Mouse (Mus musculus) kidney, embryonic 14.5 days (tissue): ENCODE measurements around the gene 9530003J23Rik. TPM values are rescaled to one million over a fixed set of nuclear protein-coding genes. Genes with fewer than 3 reads are reported as not detected.

ENCODE experiments used
- ATAC-seq: fragments of 200-750 bp; cut with Nextera tagmentation; 2 replicates; pipeline ENCODE4 v1.8.0; 2017; ENCODE audit warnings: moderate number of reproducible peaks, mild to moderate bottlenecking, moderate TSS enrichment, moderate library complexity; ENCODE audit not compliant: low FRiP score, low TSS enrichment
- H3K27ac ChIP-seq: fragments of 300-500 bp; sonication (generic); 2 replicates; pipeline ENCODE4 v1.5.1; 2014; ENCODE audit warnings: low read depth, mild to moderate bottlenecking, low read length, moderate library complexity, mixed read lengths
- H3K27me3 ChIP-seq: fragments of 300-500 bp; sonication (generic); 2 replicates; pipeline ENCODE4 v1.6.1; 2014; ENCODE audit warnings: mild to moderate bottlenecking, low read length; ENCODE audit not compliant: control insufficient read depth, insufficient read depth
- H3K36me3 ChIP-seq: fragments of 300-500 bp; sonication (generic); 2 replicates; pipeline ENCODE4 v1.6.1; 2014; ENCODE audit warnings: low read length, mixed read lengths; ENCODE audit not compliant: control insufficient read depth, insufficient read depth
- H3K4me1 ChIP-seq: fragments of 300-500 bp; sonication (generic); 2 replicates; pipeline ENCODE4 v1.6.1; 2014; ENCODE audit warnings: low read length, mixed read lengths; ENCODE audit not compliant: control insufficient read depth, insufficient read depth
- H3K4me2 ChIP-seq: fragments of 300-500 bp; sonication (generic); replicated peaks from 2 replicates; pipeline ENCODE4 v1.6.1; 2014; ENCODE audit warnings: low read depth, mild to moderate bottlenecking, low read length
- H3K4me3 ChIP-seq: fragments of 300-500 bp; sonication (generic); 2 replicates; pipeline ENCODE4 v1.5.1; 2014; ENCODE audit warnings: mild to moderate bottlenecking, low read length
- H3K9ac ChIP-seq: fragments of 300-500 bp; sonication (generic); 2 replicates; pipeline ENCODE4 v1.6.1; 2014; ENCODE audit warnings: low read depth, mild to moderate bottlenecking, low read length, moderate library complexity
- H3K9me3 ChIP-seq: fragments of 300-500 bp; sonication (generic); 2 replicates; pipeline ENCODE4 v1.6.1; 2016; ENCODE audit warnings: low read length; ENCODE audit not compliant: control insufficient read depth
- WGBS: fragments of 180-500 bp; shearing (Covaris S2); extraction: QIAGEN DNeasy Blood & Tissue Kit; methylation state at CpG from one replicate; pipeline ENCODE4 v1.1.7; 2014; 5-methylcytosine and 5-hydroxymethylcytosine counted together
- polyA plus RNA-seq: library from polyadenylated mRNA; unstranded; fragments of >200 nt; fragmentation: Nextera tagmentation; extraction: Ambion mirVana; gene quantifications from 2 replicates; pipeline ENCODE4 v1.2.1, GENCODE M21; 2014

9530003J23Rik gene
- polyA plus RNA-seq, 1 experiment from 2014 or later = not detected

DNA sequence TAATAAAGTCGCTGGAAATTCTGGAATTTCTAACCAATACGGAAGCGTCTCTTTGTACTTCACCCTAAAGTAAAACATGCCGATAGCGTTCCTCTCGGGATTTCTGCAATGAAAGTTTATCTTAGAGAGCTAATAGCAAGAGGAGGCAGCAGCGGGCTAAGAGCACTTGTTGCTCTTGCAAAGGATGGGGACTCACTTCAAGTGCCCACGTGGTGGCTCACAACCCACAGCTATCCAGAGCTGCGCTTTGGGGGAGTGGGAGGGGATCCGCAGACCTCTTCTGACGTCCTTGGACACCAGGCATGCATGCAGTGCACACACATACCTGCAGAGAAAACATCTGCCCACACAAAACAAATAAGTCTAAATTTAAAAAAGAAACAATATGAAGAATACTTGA lies 2.6 kb downstream of the 9530003J23Rik start:
- H3K4me1 ChIP-seq = no peaks in the 10 kb centered on the region
- H3K36me3 ChIP-seq = no peaks in the 10 kb centered on the region
- no peaks in the 10 kb centered on the region for H3K9me3 ChIP-seq
- H3K9ac ChIP-seq = no peak overlapping the region
- WGBS = 52% methylated on average over 11 of the region's 11 CpGs
- no peak for ATAC-seq
- H3K4me2 ChIP-seq = no peak overlapping the region
- H3K27me3 ChIP-seq = no peaks in the 10 kb centered on the region
- no peak overlapping the region for H3K4me3 ChIP-seq
- H3K27ac ChIP-seq = no peak overlapping the region

DNA sequence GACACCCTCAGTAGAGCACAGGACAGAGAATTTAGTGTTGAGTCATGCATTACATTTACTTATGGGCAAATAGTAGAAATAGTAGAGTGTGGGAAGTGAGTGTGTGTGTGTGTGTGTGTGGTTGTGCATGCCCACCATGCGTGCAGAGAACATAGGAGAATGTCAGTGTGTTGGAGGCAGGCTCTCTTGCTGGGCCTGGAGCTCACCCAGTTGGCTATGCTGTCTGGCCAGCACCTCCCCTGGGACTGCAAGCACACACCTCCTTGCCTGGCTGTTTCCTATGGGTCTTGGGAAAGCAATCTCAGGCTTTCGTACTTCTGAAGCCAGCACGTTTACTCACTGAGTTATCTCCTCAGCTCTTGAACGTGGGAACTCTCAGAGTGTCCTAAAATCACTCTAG lies 3.7 kb downstream of the 9530003J23Rik start:
- H3K27me3 ChIP-seq = no peaks in the 10 kb centered on the region
- no peak overlapping the region for H3K9ac ChIP-seq
- H3K27ac ChIP-seq = no peak overlapping the region
- no peaks in the 10 kb centered on the region for H3K4me1 ChIP-seq
- H3K4me3 ChIP-seq = no peak overlapping the region
- H3K4me2 ChIP-seq = no peak overlapping the region
- no peak for ATAC-seq
- WGBS = 72% methylated on average over 4 of the region's 4 CpGs
- H3K9me3 ChIP-seq = no peaks in the 10 kb centered on the region
- no peaks in the 10 kb centered on the region for H3K36me3 ChIP-seq

DNA sequence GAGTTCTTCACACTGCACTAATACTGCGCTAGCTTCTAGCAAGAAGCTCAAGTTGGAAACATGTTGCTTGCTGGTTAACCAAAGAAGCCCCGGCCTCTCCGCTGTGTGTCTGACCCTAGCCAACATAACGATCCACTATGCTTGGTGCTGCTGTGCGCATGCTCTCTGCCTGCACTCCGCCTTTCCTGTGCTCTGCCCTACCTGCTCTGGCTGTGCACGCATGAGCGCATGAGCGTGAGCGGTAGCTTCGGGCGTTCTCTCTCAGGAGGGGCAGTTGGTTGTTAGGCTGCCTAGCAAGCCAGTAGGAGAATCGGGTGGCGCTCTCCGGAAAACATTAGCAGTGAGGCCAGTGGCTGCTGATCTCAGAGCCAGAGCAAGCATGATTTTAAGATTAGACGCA lies 8.7 kb downstream of the 9530003J23Rik start:
- no peak overlapping the region for H3K9ac ChIP-seq
- H3K4me3 ChIP-seq = no peak overlapping the region
- no peak overlapping the region for H3K4me2 ChIP-seq
- H3K4me1 ChIP-seq = no peaks in the 10 kb centered on the region
- no peaks in the 10 kb centered on the region for H3K36me3 ChIP-seq
- ATAC-seq = peak; percentile 83
- 46% methylated on average over 16 of the region's 16 CpGs for WGBS
- no peaks in the 10 kb centered on the region for H3K9me3 ChIP-seq
- no peak overlapping the region for H3K27ac ChIP-seq
- no peaks in the 10 kb centered on the region for H3K27me3 ChIP-seq

DNA sequence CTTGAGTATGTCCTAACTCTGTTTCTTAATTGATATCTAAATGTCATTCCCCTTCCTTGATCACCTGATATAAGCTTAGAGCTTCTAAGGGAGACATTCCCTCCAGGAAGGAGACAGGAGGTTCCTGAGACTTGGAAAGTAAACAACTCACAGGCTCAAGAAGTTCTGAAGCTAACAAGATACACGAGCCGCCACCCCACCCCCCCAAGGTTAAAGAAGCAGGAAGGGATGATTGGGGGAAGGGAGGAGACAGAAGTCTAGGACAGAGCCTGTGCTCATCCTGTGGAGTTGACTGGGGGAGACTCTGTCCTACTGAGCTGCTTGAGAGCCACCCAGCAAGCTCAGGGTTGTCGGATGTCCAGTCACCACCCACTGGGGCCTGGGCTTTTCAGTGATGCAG lies 12.5 kb downstream of the 9530003J23Rik start:
- Histone ChIP-seq H3K36me3 (peaks cover 14% of the 10 kb centered on the region), H3K4me1 (peaks cover 5% of the 10 kb centered on the region; the same call in 1 of the 2 replicates), H3K4me3 (no peak overlapping the region), H3K9me3 (no peaks in the 10 kb centered on the region), H3K27me3 (no peaks in the 10 kb centered on the region), H3K27ac (no peak overlapping the region), H3K9ac (no peak overlapping the region), H3K4me2 (no peak overlapping the region)
- WGBS = 78% methylated on average over 3 of the region's 3 CpGs
- no peak for ATAC-seq

DNA sequence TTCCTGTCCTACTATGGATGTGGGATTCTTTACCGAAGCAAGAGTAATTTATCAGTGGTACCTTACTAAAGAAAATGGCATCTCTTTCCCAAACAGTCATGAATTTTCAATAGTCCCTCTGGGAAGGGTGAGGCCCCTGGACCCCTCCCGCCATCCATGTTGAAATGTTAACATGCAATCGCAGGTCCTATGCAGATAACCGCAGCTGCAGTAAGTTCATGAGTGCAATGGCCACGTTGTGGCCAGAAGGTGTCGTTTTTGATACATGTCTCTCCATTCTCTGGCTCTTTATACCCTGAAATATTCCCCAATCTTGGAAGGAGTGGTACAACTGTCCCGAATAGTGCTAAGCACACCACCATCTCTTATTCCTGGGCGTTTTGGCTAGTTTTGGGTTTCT lies 13.4 kb downstream of the 9530003J23Rik start:
- no peak overlapping the region for H3K27ac ChIP-seq
- WGBS = 60% methylated on average over 8 of the region's 8 CpGs

DNA sequence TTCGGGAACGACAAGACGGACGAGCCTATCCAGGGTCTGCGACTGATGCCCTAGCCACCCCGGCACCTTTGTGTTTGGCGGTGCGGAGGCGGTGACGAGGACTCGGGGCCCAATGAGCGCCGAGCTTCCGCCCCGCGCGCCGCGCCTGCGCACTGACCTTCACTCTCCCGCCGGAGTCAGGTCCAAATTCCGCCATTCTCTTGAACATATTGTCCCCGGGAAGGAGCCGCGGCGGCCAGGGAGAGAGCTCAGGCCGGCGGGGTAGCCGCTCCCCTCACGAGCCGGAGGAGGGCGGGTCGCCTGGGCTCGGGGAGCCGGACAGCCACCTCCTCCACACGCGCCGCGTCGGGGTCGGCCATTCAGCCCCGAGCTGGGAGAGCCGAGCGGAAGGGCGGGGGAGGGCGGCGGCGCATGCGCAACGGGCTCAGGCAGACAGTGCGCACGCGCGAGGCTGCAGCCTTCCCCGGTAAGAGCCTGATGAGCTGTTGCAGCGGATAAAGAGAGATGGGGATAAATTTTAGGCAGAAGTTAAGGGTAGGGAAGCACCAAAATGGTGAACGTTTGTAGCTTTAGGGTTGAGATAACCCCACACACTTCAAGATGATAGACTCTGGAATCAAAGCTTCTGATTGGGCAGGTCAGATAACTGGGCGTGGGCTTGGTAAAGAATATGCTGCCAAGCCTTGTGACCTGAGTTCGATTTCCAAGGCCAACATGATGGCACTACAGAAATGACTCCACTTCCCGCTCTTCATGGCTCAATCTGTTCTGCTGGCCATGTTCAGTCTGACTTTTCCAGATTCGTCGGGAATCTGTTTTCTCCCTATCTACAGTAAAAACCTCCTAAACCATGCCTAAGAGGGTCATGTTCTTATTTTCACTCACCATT lies 14.2 kb downstream of the 9530003J23Rik start, which contains the start of gene Yeats4:
Gene Yeats4 (minus strand): TSS at position 406 of the 889 bp plus-strand sequence.
- H3K9ac ChIP-seq = peak within 1 kb of the TSS; percentile 81
- 1% methylated on average over 59 of the region's 63 CpGs for WGBS
- H3K27ac ChIP-seq = peak within 1 kb of the TSS; percentile 93
- peak within 1 kb of the TSS; percentile 75 for H3K4me2 ChIP-seq
- no peaks in the 10 kb centered on the region for H3K9me3 ChIP-seq
- ATAC-seq = peak; percentile 95
- H3K4me1 ChIP-seq = peaks cover 5% of the 10 kb centered on the region; the same call in 1 of the 2 replicates
- H3K36me3 ChIP-seq = peaks cover 31% of the 10 kb centered on the region
- H3K27me3 ChIP-seq = no peaks in the 10 kb centered on the region
- H3K4me3 ChIP-seq = peak within 1 kb of the TSS; percentile 59

More for the DNA sequence above, 13.4 kb downstream of the 9530003J23Rik start:
- Histone ChIP-seq H3K4me2 (peak overlapping the region; percentile 75), H3K9me3 (no peaks in the 10 kb centered on the region), H3K4me1 (peaks cover 5% of the 10 kb centered on the region; the same call in 1 of the 2 replicates), H3K36me3 (peaks cover 23% of the 10 kb centered on the region), H3K27me3 (no peaks in the 10 kb centered on the region), H3K4me3 (peak overlapping the region; percentile 59), H3K9ac (no peak overlapping the region)
- ATAC-seq = no peak

DNA sequence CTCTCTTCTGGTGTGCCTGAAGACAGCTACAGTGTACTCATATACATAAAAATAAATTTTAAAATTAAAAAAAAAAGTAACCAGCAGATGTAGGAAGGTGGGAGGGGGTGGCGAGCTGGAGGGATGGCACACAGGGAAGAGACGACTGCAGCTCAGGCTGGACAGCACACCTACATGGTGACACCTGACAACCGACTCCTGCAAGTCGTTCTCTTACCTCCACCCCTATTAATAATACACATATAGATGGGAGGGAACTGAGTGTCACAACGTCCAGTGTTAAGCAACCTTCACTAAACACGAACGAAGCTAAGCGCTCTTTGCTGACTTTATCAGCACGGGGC lies 14.8 kb downstream of the 9530003J23Rik start:
- Histone ChIP-seq H3K4me1 (peaks cover 5% of the 10 kb centered on the region; the same call in 1 of the 2 replicates), H3K27me3 (no peaks in the 10 kb centered on the region), H3K4me2 (peak overlapping the region; percentile 75), H3K36me3 (peaks cover 33% of the 10 kb centered on the region), H3K9me3 (no peaks in the 10 kb centered on the region), H3K27ac (no peak overlapping the region), H3K4me3 (peak overlapping the region; percentile 59), H3K9ac (peak overlapping the region; percentile 81)
- peak; percentile 45 for ATAC-seq
- WGBS = under 1% methylated on average over 9 of the region's 9 CpGs

DNA sequence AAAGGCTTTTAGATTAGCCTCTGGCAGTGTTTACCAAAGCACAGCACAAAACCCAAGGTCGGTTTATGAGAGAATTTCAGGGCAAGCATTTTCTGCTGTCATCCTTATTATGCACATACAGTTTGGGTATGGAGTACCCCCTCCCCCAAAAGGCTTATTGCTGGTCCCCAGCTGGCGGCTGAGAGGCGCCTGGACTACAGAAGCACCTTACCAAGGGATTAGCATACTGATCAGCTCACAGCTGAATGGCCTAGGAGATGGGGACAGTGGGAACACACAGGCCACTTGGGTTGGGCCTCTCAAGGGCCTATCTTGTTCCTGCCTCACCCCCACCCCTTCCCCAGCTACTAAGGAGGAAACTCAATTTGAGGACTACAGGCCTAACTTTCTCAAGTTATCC lies 15.7 kb downstream of the 9530003J23Rik start:
- Histone ChIP-seq H3K27me3 (no peaks in the 10 kb centered on the region), H3K9me3 (no peaks in the 10 kb centered on the region), H3K4me3 (peak overlapping the region; percentile 59; the same call in 1 of the 2 replicates), H3K36me3 (peaks cover 42% of the 10 kb centered on the region), H3K27ac (no peak overlapping the region), H3K4me1 (peaks cover 5% of the 10 kb centered on the region; the same call in 1 of the 2 replicates), H3K4me2 (peak overlapping the region; percentile 75), H3K9ac (no peak overlapping the region; the same call in 1 of the 2 replicates)
- ATAC-seq = no peak
- 76% methylated on average over 3 of the region's 3 CpGs for WGBS

DNA sequence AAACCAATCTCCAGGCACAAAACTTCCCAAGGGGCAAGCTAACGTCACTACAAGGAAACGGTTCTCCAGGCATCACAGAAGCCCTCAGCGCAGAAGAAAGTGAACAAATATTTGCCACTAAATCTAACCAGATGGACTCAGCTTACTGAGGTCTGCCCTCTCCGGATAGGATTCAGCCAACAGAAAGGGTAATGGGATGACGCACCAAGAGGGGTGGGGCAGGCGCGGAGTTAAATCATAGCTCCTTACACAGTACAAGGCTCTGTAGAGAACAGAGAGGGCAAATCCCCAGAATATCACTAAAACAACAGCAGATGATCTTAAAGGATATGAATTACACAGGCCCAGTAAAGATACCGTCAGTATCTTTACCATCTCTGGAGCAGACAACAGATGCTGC lies 20.2 kb downstream of the 9530003J23Rik start:
- H3K36me3 ChIP-seq = peaks cover 84% of the 10 kb centered on the region
- H3K9me3 ChIP-seq = no peaks in the 10 kb centered on the region
- 98% methylated on average over 8 of the region's 8 CpGs for WGBS
- H3K4me1 ChIP-seq = peaks cover 5% of the 10 kb centered on the region; the same call in 1 of the 2 replicates
- no peak overlapping the region for H3K27ac ChIP-seq
- H3K4me3 ChIP-seq = no peak overlapping the region
- H3K27me3 ChIP-seq = no peaks in the 10 kb centered on the region
- ATAC-seq = no peak
- H3K4me2 ChIP-seq = no peak overlapping the region
- H3K9ac ChIP-seq = no peak overlapping the region
